Mouse (Mus musculus): ENCODE data around the gene Tbc1d22a. TPM values are rescaled to one million over a fixed set of nuclear protein-coding genes. Genes with fewer than 3 reads are reported as not detected.
A peak's percentile ranks its signal among the peaks of the same experiment; 100 is the strongest.

Tbc1d22a gene
- polyA plus RNA-seq, 1 experiment from 2014 or later: 11.9 TPM

- H3K4me3 ChIP-seq (replicated peaks; ENCODE audit: low read depth, low read length): no peak overlapping the region
- no peak overlapping the region for H3K9ac ChIP-seq (replicated peaks; ENCODE audit: low read length)
- no peaks in the 10 kb centered on the region for H3K36me3 ChIP-seq (ENCODE audit: control insufficient read depth, insufficient read depth, low read length)
- WGBS: 58% methylated on average over 8 of the region's 8 CpGs
- no peaks in the 10 kb centered on the region for H3K9me3 ChIP-seq (ENCODE audit: control insufficient read depth, low read length)
- ATAC-seq (ENCODE audit: low FRiP score, low TSS enrichment) (no peak), DNase-seq (no peak)
- H3K27me3 ChIP-seq (ENCODE audit: control insufficient read depth, insufficient read depth, low read length): no peaks in the 10 kb centered on the region
- 0 out of 2 replicates have a peak overlapping the region, but pooled peaks have one; percentile 14 for H3K27ac ChIP-seq (replicated peaks; ENCODE audit: low read depth, low read length)
- H3K4me1 ChIP-seq (ENCODE audit: control insufficient read depth, insufficient read depth, low read length): peaks cover 25% of the 10 kb centered on the region
- H3K4me2 ChIP-seq (ENCODE audit: low read length): no peak overlapping the region
Observed at GRCm38 (mm10) chr15:86331501-86332245, 117.4 kb downstream of the Tbc1d22a start.

GRCm38 (mm10) chr15:86333176-86333575 lies 118.9 kb downstream of the Tbc1d22a start:
- Histone ChIP-seq H3K9ac (replicated peaks; ENCODE audit: low read length) (no peak overlapping the region), H3K27me3 (ENCODE audit: control insufficient read depth, insufficient read depth, low read length) (no peaks in the 10 kb centered on the region), H3K4me2 (ENCODE audit: low read length) (no peak overlapping the region), H3K36me3 (ENCODE audit: control insufficient read depth, insufficient read depth, low read length) (no peaks in the 10 kb centered on the region), H3K4me1 (ENCODE audit: control insufficient read depth, insufficient read depth, low read length) (peaks cover 25% of the 10 kb centered on the region), H3K4me3 (replicated peaks; ENCODE audit: low read depth, low read length) (no peak overlapping the region), H3K27ac (replicated peaks; ENCODE audit: low read depth, low read length) (no peak overlapping the region), H3K9me3 (ENCODE audit: control insufficient read depth, low read length) (no peaks in the 10 kb centered on the region)
- WGBS: 95% methylated on average over 4 of the region's 4 CpGs
- ATAC-seq (ENCODE audit: low FRiP score, low TSS enrichment) (no peak), DNase-seq (no peak)

GRCm38 (mm10) chr15:86333606-86334005 lies 119.3 kb downstream of the Tbc1d22a start:
- Histone ChIP-seq H3K36me3 (ENCODE audit: control insufficient read depth, insufficient read depth, low read length) (no peaks in the 10 kb centered on the region), H3K9me3 (ENCODE audit: control insufficient read depth, low read length) (no peaks in the 10 kb centered on the region), H3K9ac (replicated peaks; ENCODE audit: low read length) (no peak overlapping the region), H3K4me1 (ENCODE audit: control insufficient read depth, insufficient read depth, low read length) (peaks cover 22% of the 10 kb centered on the region), H3K27me3 (ENCODE audit: control insufficient read depth, insufficient read depth, low read length) (no peaks in the 10 kb centered on the region), H3K27ac (replicated peaks; ENCODE audit: low read depth, low read length) (no peak overlapping the region), H3K4me3 (replicated peaks; ENCODE audit: low read depth, low read length) (no peak overlapping the region), H3K4me2 (ENCODE audit: low read length) (no peak overlapping the region)
- ATAC-seq (ENCODE audit: low FRiP score, low TSS enrichment): no peak
- whole genome bisulfite sequencing: 89% methylated on average over 2 of the region's 2 CpGs
- DNase-seq: no peak

- H3K4me2 ChIP-seq (ENCODE audit: low read length): no peak overlapping the region
- peaks cover 17% of the 10 kb centered on the region for H3K4me1 ChIP-seq (ENCODE audit: control insufficient read depth, insufficient read depth, low read length)
- H3K27me3 ChIP-seq (ENCODE audit: control insufficient read depth, insufficient read depth, low read length): no peaks in the 10 kb centered on the region
- ATAC-seq (ENCODE audit: low FRiP score, low TSS enrichment) (no peak), DNase-seq (no peak)
- H3K27ac ChIP-seq (replicated peaks; ENCODE audit: low read depth, low read length): peak overlapping the region; percentile 53
- H3K9me3 ChIP-seq (ENCODE audit: control insufficient read depth, low read length): no peaks in the 10 kb centered on the region
- WGBS: 97% methylated on average over 4 of the region's 4 CpGs
- no peak overlapping the region for H3K9ac ChIP-seq (replicated peaks; ENCODE audit: low read length)
- no peak overlapping the region for H3K4me3 ChIP-seq (replicated peaks; ENCODE audit: low read depth, low read length)
- H3K36me3 ChIP-seq (ENCODE audit: control insufficient read depth, insufficient read depth, low read length): no peaks in the 10 kb centered on the region
Observed at GRCm38 (mm10) chr15:86334276-86334675, 120.0 kb downstream of the Tbc1d22a start.

GRCm38 (mm10) chr15:86334745-86335144 lies 120.5 kb downstream of the Tbc1d22a start:
- Histone ChIP-seq H3K4me3 (replicated peaks; ENCODE audit: low read depth, low read length) (no peak overlapping the region), H3K27ac (replicated peaks; ENCODE audit: low read depth, low read length) (peak overlapping the region; percentile 53; the same call in 1 of the 2 replicates), H3K27me3 (ENCODE audit: control insufficient read depth, insufficient read depth, low read length) (no peaks in the 10 kb centered on the region), H3K9ac (replicated peaks; ENCODE audit: low read length) (no peak overlapping the region), H3K4me1 (ENCODE audit: control insufficient read depth, insufficient read depth, low read length) (peaks cover 12% of the 10 kb centered on the region), H3K9me3 (ENCODE audit: control insufficient read depth, low read length) (no peaks in the 10 kb centered on the region), H3K36me3 (ENCODE audit: control insufficient read depth, insufficient read depth, low read length) (no peaks in the 10 kb centered on the region), H3K4me2 (ENCODE audit: low read length) (no peak overlapping the region)
- DNase-seq: no peak
- no peak for ATAC-seq (ENCODE audit: low FRiP score, low TSS enrichment)
- WGBS: 64% methylated on average over 9 of the region's 9 CpGs

DNA sequence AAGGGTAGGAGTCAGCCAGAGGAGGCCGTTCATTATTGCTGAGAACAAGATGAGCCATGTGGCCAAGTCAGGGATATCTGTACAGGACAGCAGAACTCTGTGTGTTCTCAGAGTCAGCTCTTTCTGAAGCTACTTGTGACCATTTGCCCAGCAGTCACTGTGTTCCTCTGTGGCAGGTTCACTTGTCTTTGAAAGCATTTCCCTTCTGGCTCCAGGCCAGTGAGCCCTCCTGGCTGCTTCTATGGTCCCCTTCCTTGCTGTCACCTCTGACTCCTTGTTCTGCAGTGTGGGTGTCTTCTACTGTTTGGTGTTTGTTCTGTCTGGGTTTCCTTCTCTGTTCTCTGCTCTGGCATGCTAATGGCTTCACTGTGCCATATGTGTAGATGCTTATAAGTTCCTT lies 121.5 kb downstream of the Tbc1d22a start:
- H3K36me3 ChIP-seq (ENCODE audit: control insufficient read depth, insufficient read depth, low read length): no peaks in the 10 kb centered on the region
- peaks cover 15% of the 10 kb centered on the region for H3K4me1 ChIP-seq (ENCODE audit: control insufficient read depth, insufficient read depth, low read length)
- H3K4me2 ChIP-seq (ENCODE audit: low read length): no peak overlapping the region
- H3K9me3 ChIP-seq (ENCODE audit: control insufficient read depth, low read length): no peaks in the 10 kb centered on the region
- DNase-seq (no peak), ATAC-seq (ENCODE audit: low FRiP score, low TSS enrichment) (no peak)
- no peak overlapping the region for H3K4me3 ChIP-seq (replicated peaks; ENCODE audit: low read depth, low read length)
- H3K27me3 ChIP-seq (ENCODE audit: control insufficient read depth, insufficient read depth, low read length): no peaks in the 10 kb centered on the region
- no peak overlapping the region for H3K9ac ChIP-seq (replicated peaks; ENCODE audit: low read length)
- H3K27ac ChIP-seq (replicated peaks; ENCODE audit: low read depth, low read length): 0 out of 2 replicates have a peak overlapping the region, but pooled peaks have one; percentile 9
- 86% methylated on average over 1 of the region's 1 CpGs for WGBS

DNA sequence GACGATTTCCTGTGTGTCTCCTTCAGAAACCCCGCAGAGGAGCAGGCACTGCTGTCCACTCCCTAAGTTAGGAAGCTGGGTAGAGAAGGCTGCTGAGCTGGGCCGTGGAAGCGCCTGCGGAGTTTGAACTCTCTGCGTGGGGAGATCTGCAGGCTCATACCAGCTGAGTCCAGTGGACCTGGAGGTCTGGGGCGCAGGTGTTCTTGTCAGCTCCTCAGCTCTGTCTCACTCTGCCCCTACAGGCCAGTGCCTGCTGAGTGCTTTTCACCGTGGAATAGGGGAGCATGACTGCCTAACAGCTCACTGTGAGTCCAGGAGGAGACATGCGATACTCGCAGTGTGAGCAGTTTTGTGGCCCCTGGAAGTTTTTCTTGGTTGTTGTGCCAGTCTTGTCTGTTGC lies 123.5 kb downstream of the Tbc1d22a start:
- no peak overlapping the region for H3K4me3 ChIP-seq (replicated peaks; ENCODE audit: low read depth, low read length)
- ATAC-seq (ENCODE audit: low FRiP score, low TSS enrichment): no peak
- no peaks in the 10 kb centered on the region for H3K36me3 ChIP-seq (ENCODE audit: control insufficient read depth, insufficient read depth, low read length)
- WGBS: 74% methylated on average over 10 of the region's 10 CpGs
- H3K9me3 ChIP-seq (ENCODE audit: control insufficient read depth, low read length): no peaks in the 10 kb centered on the region
- DNase-seq: no peak
- H3K27me3 ChIP-seq (ENCODE audit: control insufficient read depth, insufficient read depth, low read length): no peaks in the 10 kb centered on the region
- H3K27ac ChIP-seq (replicated peaks; ENCODE audit: low read depth, low read length): no peak overlapping the region
- peaks cover 4% of the 10 kb centered on the region; the same call in 1 of the 2 replicates for H3K4me1 ChIP-seq (ENCODE audit: control insufficient read depth, insufficient read depth, low read length)
- H3K4me2 ChIP-seq (ENCODE audit: low read length): no peak overlapping the region
- H3K9ac ChIP-seq (replicated peaks; ENCODE audit: low read length): no peak overlapping the region

DNA sequence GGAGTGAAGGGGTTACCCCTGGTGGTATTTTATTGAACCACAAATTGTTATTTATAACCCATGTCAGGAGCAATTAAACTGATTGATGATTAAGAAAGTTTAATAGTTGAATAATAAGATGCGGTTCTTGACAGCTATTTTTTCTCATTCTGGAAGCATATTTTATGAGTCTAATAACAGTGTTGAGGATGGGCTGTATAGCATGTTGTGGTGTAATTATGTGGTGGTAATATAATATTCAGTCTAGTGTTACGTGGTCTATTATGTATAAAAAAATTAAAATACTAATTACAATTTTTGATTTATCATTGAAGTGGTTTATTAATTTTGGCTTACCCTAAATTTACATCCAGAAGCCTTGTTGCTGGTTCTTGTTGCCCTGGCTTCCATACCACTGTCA lies 125.5 kb downstream of the Tbc1d22a start:
- Histone ChIP-seq H3K36me3 (ENCODE audit: control insufficient read depth, insufficient read depth, low read length) (no peaks in the 10 kb centered on the region), H3K4me3 (replicated peaks; ENCODE audit: low read depth, low read length) (no peak overlapping the region), H3K27me3 (ENCODE audit: control insufficient read depth, insufficient read depth, low read length) (no peaks in the 10 kb centered on the region), H3K9ac (replicated peaks; ENCODE audit: low read length) (no peak overlapping the region), H3K4me2 (ENCODE audit: low read length) (no peak overlapping the region), H3K27ac (replicated peaks; ENCODE audit: low read depth, low read length) (no peak overlapping the region), H3K9me3 (ENCODE audit: control insufficient read depth, low read length) (no peaks in the 10 kb centered on the region), H3K4me1 (ENCODE audit: control insufficient read depth, insufficient read depth, low read length) (peaks cover 11% of the 10 kb centered on the region)
- no peak for DNase-seq
- ATAC-seq (ENCODE audit: low FRiP score, low TSS enrichment): no peak
- WGBS: 85% methylated on average over 2 of the region's 2 CpGs

DNA sequence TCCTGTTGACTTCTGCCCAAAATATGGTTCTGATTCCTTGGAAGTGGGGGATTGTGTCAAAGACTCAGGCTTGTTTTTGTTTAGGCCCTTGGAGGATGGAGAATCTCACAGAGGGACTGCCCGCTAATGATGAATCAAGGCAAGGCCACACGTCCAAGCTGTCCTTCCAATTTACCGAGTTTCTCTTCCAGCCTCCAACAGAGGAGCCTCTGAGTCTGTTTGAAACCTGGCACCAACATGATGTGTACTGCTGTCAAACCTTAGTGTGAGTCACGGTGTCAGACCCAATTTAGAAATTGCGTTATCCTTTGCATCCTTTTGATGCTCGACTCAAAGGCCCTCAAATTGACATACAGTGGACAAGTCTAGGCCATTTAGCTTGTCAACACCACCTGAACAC lies 126.5 kb downstream of the Tbc1d22a start:
- Histone ChIP-seq H3K9ac (replicated peaks; ENCODE audit: low read length) (no peak overlapping the region), H3K4me1 (ENCODE audit: control insufficient read depth, insufficient read depth, low read length) (peaks cover 22% of the 10 kb centered on the region), H3K4me3 (replicated peaks; ENCODE audit: low read depth, low read length) (no peak overlapping the region), H3K27me3 (ENCODE audit: control insufficient read depth, insufficient read depth, low read length) (no peaks in the 10 kb centered on the region), H3K27ac (replicated peaks; ENCODE audit: low read depth, low read length) (no peak overlapping the region), H3K4me2 (ENCODE audit: low read length) (no peak overlapping the region), H3K9me3 (ENCODE audit: control insufficient read depth, low read length) (no peaks in the 10 kb centered on the region), H3K36me3 (ENCODE audit: control insufficient read depth, insufficient read depth, low read length) (no peaks in the 10 kb centered on the region)
- WGBS: 79% methylated on average over 6 of the region's 6 CpGs
- DNase-seq (no peak), ATAC-seq (ENCODE audit: low FRiP score, low TSS enrichment) (no peak)

Data from midbrain, embryonic 14.5 days (tissue).